Mouse (Mus musculus) neural tube, embryonic 12.5 days (tissue): ENCODE data around the gene Gm45717. TPM values are rescaled to one million over a fixed set of nuclear protein-coding genes. Genes with fewer than 3 reads are reported as not detected.
A peak's percentile ranks its signal among the peaks of the same experiment; 100 is the strongest.

Experiments used
- ATAC-seq: fragments of 200-750 bp; cut with Nextera tagmentation; 2 replicates; pipeline ENCODE4 v1.8.0; 2017; ENCODE audit warnings: low read depth, mild to moderate bottlenecking, moderate TSS enrichment, moderate library complexity; ENCODE audit not compliant: low FRiP score
- H3K27ac ChIP-seq: fragments of 300-500 bp; sonication (generic); 2 replicates; pipeline ENCODE4 v1.5.1; 2016
- H3K27me3 ChIP-seq: fragments of 300-500 bp; sonication (generic); replicated peaks from 2 replicates; pipeline ENCODE4 v1.6.1; 2016; ENCODE audit warnings: mild to moderate bottlenecking
- H3K36me3 ChIP-seq: fragments of 300-500 bp; sonication (generic); 2 replicates; pipeline ENCODE4 v1.6.1; 2016; ENCODE audit warnings: mild to moderate bottlenecking
- H3K4me1 ChIP-seq: fragments of 300-500 bp; sonication (generic); 2 replicates; pipeline ENCODE4 v1.6.1; 2016
- H3K4me2 ChIP-seq: fragments of 300-500 bp; sonication (generic); replicated peaks from 2 replicates; pipeline ENCODE4 v1.6.1; 2016; ENCODE audit warnings: mild to moderate bottlenecking
- H3K4me3 ChIP-seq: fragments of 300-500 bp; sonication (generic); 2 replicates; pipeline ENCODE4 v1.5.1; 2016
- H3K9ac ChIP-seq: fragments of 300-500 bp; sonication (generic); 2 replicates; pipeline ENCODE4 v1.6.1; 2016; ENCODE audit warnings: mild to moderate bottlenecking
- H3K9me3 ChIP-seq: fragments of 300-500 bp; sonication (generic); 2 replicates; pipeline ENCODE4 v1.6.1; 2016; ENCODE audit warnings: mild to moderate bottlenecking
- WGBS: fragments of 180-500 bp; shearing (Covaris S2); methylation state at CpG from one replicate; pipeline ENCODE4 v1.1.7; 2016; 5-methylcytosine and 5-hydroxymethylcytosine counted together
- polyA plus RNA-seq: library from polyadenylated mRNA; unstranded; fragments of >200 nt; fragmentation: Nextera tagmentation; extraction: Ambion mirVana; gene quantifications from 2 replicates; pipeline ENCODE4 v1.2.1, GENCODE M21; 2016

Gm45717 gene
- polyA plus RNA-seq, 1 experiment from 2014 or later: not detected

DNA sequence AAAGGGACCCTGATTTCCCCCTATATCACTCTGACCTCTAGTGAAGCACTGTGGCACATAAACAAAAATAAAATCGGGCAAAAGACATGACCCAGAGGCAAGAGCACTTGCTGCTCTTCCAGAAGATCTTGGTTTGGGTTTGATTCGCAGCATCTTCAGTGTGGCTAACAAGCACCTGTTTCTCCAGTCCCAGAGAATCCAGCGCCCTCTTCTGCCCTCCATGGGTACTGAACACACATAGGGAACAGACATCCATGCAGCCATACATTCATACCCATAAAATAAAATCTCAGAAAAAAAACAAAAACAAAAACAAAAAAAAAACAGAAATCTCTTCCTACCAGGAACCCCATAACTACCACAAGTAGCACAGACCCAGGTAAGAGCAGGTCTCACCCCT lies 17.3 kb downstream of the Gm45717 start:
- Histone ChIP-seq H3K4me2 (no peak overlapping the region), H3K9ac (no peak overlapping the region), H3K4me1 (peaks cover 12% of the 10 kb centered on the region; the same call in 1 of the 2 replicates), H3K27me3 (no peaks in the 10 kb centered on the region), H3K36me3 (no peaks in the 10 kb centered on the region), H3K27ac (no peak overlapping the region), H3K4me3 (no peak overlapping the region), H3K9me3 (no peaks in the 10 kb centered on the region)
- ATAC-seq: no peak
- WGBS: 47% methylated on average over 3 of the region's 3 CpGs

DNA sequence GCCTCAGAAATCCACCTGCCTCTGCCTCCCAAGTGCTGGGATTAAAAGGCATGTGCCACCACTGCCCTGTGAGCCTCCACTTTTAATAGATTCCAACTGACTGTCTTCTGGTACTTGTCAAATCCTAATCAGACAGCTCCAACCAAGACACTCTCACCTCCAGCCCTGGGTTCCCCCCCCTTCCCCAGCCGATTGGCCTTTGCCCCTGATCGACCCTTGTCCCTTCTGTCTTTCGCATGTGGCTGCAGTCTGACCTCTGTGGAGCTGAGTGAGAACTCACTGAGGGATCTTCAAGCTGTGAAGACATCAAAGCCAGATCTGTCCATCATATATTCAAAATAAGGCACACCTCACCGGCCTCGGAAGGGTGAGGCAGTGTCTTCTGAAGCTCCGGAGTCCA lies 28.6 kb downstream of the Gm45717 start:
- no peaks in the 10 kb centered on the region for H3K9me3 ChIP-seq
- H3K27ac ChIP-seq: no peak overlapping the region
- H3K27me3 ChIP-seq: peaks cover 36% of the 10 kb centered on the region
- no peak for ATAC-seq
- H3K4me1 ChIP-seq: peaks cover 10% of the 10 kb centered on the region
- H3K4me2 ChIP-seq: no peak overlapping the region
- no peak overlapping the region for H3K9ac ChIP-seq
- H3K36me3 ChIP-seq: no peaks in the 10 kb centered on the region
- H3K4me3 ChIP-seq: no peak overlapping the region
- 91% methylated on average over 6 of the region's 6 CpGs for WGBS

DNA sequence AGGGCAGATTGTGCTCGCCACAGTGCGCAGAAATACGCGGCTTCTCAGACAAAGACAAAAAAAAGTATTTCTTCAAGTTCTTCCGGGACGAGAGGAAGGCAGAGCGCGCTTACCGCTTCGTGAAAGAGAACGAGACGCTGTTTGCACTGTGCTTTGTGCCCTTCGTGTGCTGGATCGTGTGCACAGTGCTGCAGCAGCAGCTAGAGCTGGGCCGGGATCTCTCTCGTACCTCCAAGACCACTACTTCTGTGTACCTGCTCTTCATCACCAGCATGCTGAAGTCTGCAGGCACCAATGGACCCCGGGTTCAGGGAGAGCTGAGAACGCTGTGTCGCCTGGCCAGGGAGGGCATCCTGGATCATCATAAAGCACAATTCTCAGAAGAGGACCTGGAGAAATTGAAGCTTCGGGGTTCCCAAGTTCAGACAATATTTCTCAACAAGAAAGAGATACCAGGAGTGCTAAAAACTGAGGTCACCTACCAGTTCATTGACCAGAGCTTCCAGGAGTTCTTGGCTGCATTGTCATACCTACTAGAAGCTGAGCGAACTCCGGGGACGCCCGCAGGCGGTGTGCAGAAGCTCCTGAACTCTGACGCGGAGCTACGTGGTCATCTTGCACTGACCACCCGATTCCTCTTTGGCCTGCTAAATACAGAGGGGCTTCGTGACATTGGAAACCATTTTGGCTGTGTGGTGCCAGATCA lies 32.5 kb downstream of the Gm45717 start:
- Histone ChIP-seq H3K4me1 (peaks cover 14% of the 10 kb centered on the region), H3K27ac (no peak overlapping the region), H3K4me3 (peak overlapping the region; percentile 32), H3K9me3 (no peaks in the 10 kb centered on the region), H3K36me3 (no peaks in the 10 kb centered on the region), H3K9ac (no peak overlapping the region), H3K27me3 (peaks cover 70% of the 10 kb centered on the region), H3K4me2 (peak overlapping the region; percentile 82)
- 23% methylated on average over 30 of the region's 30 CpGs for WGBS
- ATAC-seq: no peak

DNA sequence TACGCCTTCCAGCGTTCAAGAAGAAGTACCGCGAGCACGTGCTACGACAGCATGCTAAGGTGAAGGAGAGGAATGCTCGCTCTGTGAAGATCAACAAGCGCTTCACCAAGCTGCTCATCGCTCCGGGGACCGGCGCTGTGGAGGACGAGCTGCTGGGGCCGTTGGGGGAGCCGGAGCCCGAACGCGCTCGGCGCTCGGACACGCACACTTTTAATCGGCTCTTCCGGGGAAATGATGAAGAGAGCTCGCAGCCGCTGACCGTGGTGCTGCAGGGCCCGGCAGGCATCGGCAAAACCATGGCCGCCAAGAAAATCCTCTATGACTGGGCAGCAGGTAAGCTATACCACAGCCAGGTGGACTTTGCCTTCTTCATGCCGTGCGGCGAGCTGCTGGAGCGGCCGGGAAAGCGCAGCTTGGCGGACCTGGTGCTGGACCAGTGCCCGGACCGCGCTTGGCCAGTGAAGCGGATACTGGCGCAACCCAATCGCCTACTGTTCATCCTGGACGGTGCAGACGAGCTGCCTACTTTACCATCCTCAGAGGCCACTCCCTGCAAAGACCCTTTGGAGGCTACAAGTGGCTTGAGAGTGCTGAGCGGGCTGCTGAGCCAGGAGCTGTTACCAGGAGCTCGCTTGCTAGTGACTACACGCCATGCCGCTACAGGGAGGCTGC lies 33.2 kb downstream of the Gm45717 start:
- H3K27me3 ChIP-seq: peaks cover 70% of the 10 kb centered on the region
- H3K9ac ChIP-seq: no peak overlapping the region
- peak; percentile 41; the same call in 1 of the 2 replicates for ATAC-seq
- under 1% methylated on average over 49 of the region's 49 CpGs for WGBS
- H3K27ac ChIP-seq: no peak overlapping the region
- peak overlapping the region; percentile 82 for H3K4me2 ChIP-seq
- H3K9me3 ChIP-seq: no peaks in the 10 kb centered on the region
- no peaks in the 10 kb centered on the region for H3K36me3 ChIP-seq
- H3K4me3 ChIP-seq: peak overlapping the region; percentile 32
- peaks cover 14% of the 10 kb centered on the region for H3K4me1 ChIP-seq

DNA sequence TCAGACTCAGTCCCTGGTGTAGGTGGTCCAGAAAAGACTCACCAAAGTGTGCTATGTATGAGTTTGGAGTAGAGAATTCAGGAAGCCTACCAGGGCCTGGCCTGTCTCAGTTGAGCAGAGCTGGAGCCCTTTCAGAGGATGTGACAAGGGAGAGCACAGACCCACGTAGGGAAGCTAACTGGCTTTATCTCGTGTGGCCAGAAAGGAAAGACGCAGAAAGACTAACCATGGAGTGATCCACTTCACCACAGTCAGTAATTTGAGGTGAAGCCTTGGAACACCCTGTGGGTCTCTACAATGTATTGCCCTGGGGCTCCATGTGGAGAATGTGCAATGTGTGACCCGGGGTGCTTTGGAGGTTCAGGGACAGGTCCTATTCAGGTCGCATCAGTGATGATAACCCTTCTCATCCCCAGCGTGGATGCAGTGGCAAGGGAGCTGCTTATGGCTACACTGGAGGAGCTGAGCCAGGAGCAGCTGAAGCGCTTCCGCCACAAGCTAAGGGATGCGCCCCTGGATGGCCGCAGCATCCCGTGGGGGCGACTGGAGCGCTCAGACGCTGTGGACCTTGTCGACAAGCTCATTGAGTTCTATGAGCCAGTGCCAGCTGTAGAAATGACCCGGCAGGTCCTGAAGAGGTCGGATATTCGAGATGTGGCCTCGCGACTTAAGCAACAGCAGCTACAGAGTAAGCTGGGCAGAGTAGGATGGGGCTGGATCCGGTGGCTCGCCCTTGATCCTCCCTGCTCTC lies 34.3 kb downstream of the Gm45717 start:
- Histone ChIP-seq H3K9me3 (no peaks in the 10 kb centered on the region), H3K36me3 (no peaks in the 10 kb centered on the region), H3K27me3 (peaks cover 70% of the 10 kb centered on the region), H3K4me1 (peaks cover 14% of the 10 kb centered on the region), H3K9ac (no peak overlapping the region), H3K27ac (no peak overlapping the region), H3K4me3 (no peak overlapping the region), H3K4me2 (no peak overlapping the region)
- ATAC-seq: no peak
- WGBS: 27% methylated on average over 22 of the region's 22 CpGs

DNA sequence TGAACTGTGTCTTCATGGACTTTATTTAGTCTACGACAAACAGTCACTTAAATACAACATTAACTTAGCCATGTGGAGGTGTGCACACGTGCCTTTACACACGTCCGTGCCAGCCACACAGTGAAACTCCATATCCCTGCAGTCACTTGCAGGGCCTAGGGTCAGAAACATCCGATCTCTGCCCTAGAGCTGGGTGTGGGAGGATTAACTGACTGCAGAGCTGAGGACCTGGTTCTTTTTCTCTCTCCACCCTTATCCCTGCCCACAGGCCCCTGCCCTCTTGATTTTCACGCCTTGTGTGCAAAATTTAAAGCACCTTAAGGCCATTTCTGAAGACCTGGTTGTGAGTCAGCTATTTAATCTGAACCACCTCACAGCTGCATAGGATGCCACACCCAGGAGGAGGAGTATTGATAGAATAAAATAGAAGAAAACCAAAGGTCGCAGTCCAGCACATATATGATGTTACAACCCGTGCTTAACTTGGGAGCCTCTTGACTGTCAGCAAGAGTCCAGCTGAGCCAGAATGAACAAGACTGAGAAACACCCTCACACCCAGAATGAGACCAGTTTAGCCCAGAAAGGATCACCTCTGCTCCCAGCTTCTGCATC lies 35.2 kb downstream of the Gm45717 start, which contains the start of gene Nlrp6:
Nlrp6 (plus strand) TSS at position 485 of the 612 bp plus-strand sequence.
- Histone ChIP-seq H3K27ac (no peak within 1 kb of the TSS), H3K4me2 (no peak within 1 kb of the TSS), H3K36me3 (no peaks in the 10 kb centered on the region), H3K4me1 (peaks cover 14% of the 10 kb centered on the region), H3K9ac (no peak within 1 kb of the TSS), H3K4me3 (no peak within 1 kb of the TSS), H3K9me3 (no peaks in the 10 kb centered on the region), H3K27me3 (peaks cover 65% of the 10 kb centered on the region)
- ATAC-seq: no peak
- 81% methylated on average over 8 of the region's 8 CpGs for WGBS

DNA sequence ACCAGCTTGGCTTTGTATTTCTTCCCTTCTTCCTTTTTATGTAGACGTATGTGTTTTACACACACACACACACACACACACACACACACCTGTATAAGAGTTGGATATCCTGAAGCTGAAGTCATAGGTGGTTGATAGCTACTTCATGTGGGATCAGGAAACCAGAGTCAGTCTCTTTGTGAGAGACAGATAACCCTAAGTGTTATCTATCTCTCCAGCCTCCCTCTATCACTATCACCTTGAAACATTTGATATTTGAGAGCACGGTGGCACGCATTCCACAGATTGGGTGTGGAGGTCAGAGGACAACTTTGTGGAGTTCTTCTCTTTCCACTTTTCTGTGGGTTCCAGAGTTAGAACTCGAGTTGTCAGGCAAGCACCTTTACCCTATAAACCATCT lies 35.8 kb downstream of the Gm45717 start:
- Histone ChIP-seq H3K27me3 (peaks cover 60% of the 10 kb centered on the region), H3K9ac (no peak overlapping the region), H3K4me2 (no peak overlapping the region), H3K4me3 (no peak overlapping the region), H3K4me1 (peaks cover 14% of the 10 kb centered on the region), H3K9me3 (no peaks in the 10 kb centered on the region), H3K27ac (no peak overlapping the region), H3K36me3 (no peaks in the 10 kb centered on the region)
- ATAC-seq: no peak
- 77% methylated on average over 4 of the region's 4 CpGs for WGBS

DNA sequence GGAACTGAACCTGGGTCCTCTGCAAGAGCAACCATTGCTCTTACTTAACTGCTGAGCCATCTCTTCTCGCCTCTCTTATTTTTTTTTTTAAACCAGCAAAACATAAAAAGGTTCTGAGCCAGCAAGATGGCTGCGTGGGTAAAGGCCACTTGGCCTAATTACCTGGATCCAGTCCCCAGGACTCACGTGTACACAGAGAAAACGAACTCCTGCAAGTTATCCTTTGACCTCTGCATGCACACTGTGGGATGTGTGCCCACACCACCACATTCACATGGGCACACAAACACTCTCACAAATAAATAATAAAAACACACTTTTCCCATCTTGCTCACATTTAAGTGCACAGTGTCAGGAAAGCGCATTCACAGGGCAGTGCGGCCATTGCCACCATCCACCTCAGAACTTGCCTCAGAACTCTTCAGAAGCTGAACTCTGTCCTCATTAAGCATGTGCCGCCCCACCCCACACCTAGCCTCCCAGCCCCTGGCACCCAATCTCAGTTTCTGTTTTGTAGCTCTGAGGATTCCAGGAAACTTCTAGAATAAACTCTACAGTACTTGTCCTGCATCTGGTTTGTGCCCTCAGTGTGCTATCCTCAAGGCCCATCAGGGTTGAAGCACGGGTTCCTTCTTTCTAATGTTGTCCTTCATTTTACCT lies 41.6 kb downstream of the Gm45717 start:
- no peaks in the 10 kb centered on the region for H3K36me3 ChIP-seq
- H3K4me3 ChIP-seq: no peak overlapping the region
- no peak overlapping the region for H3K27ac ChIP-seq
- ATAC-seq: no peak
- H3K9ac ChIP-seq: no peak overlapping the region
- H3K9me3 ChIP-seq: no peaks in the 10 kb centered on the region
- WGBS: 90% methylated on average over 8 of the region's 8 CpGs
- peaks cover 3% of the 10 kb centered on the region; the same call in 1 of the 2 replicates for H3K27me3 ChIP-seq
- H3K4me1 ChIP-seq: no peaks in the 10 kb centered on the region
- no peak overlapping the region for H3K4me2 ChIP-seq

DNA sequence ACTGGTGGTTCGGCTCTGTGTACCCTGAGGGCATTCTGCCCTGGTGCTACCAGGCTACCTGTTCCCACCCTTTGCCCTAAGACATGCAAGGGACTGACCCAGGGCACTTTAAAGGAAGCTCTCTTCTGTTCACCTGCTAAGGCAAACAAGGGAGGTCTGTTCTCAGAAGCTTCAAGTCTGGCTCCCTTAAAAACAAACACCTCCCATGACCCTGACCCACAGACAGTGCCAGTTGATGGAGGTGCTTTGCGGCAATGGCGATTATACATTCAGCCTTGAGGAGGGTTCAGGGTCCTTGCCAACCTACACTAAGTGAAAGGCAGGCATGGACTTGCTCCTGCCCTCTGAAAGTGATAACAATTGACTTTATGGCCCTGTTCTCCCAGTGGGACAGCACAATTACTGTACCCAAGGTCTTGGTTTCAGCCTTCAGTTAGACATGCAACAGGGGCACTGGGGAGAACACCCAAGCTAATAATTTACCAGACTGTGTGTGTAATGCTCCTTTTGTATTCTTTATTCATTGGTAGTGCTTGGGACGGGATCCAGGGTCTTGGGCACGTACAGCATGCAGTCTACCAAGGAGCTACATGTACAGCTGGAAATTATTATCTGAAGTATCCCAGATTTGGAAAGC lies 42.8 kb downstream of the Gm45717 start:
- Histone ChIP-seq H3K9ac (no peak overlapping the region), H3K4me2 (no peak overlapping the region), H3K4me1 (peaks cover 4% of the 10 kb centered on the region; the same call in 1 of the 2 replicates), H3K36me3 (no peaks in the 10 kb centered on the region), H3K27me3 (no peaks in the 10 kb centered on the region), H3K27ac (no peak overlapping the region), H3K4me3 (no peak overlapping the region), H3K9me3 (no peaks in the 10 kb centered on the region)
- no peak for ATAC-seq
- 55% methylated on average over 5 of the region's 5 CpGs for WGBS

DNA sequence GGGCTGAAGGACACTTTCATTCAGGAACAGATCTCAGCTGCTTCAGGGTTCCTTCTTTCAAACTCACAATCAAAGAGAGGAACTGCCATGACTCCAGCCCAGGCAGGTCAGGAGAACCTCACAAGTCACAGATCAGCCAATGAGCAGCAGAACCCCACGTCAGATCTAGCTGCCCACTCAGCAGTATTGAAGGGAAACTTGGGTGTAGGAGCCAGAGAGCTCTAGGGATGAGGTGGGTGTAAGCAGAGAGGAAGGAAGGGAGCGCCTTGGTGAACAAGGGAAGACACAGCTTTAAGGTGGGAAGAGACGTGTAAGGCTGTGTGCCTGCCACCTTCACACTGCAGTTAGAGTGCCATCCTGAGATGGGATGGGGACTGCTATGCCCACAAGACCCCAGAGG lies 43.4 kb downstream of the Gm45717 start:
- WGBS: 64% methylated on average over 3 of the region's 3 CpGs

DNA sequence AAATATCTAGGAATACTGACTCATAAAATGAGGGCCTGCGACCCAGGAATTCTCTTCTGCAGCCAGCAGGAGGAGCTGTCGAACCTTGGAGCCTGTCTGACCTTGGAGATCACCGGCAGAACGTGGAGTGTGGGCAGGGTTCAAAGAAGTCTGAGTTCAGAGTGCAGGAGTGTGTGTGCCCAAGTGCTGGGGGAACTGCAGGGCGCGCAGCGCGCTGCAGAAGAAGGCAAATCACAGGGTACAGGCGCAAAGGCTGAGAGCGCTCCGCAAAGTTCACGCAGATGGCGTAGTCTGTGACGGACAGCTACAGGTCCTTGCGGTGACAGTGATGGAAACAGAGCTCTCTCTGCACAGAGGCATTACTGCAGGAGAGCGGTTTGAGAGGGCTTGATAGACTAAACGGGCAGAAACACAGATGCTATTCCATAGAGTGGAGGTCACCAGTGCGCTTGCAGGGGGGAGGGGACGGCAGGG lies 47.1 kb downstream of the Gm45717 start:
- Histone ChIP-seq H3K36me3 (no peaks in the 10 kb centered on the region), H3K27me3 (no peaks in the 10 kb centered on the region), H3K4me2 (peak overlapping the region; percentile 69), H3K27ac (no peak overlapping the region), H3K9ac (no peak overlapping the region), H3K9me3 (no peaks in the 10 kb centered on the region), H3K4me3 (peak overlapping the region; percentile 27), H3K4me1 (peaks cover 4% of the 10 kb centered on the region; the same call in 1 of the 2 replicates)
- 1% methylated on average over 19 of the region's 19 CpGs for WGBS
- ATAC-seq: peak; percentile 48; the same call in 1 of the 2 replicates

More for the DNA sequence above, 43.4 kb downstream of the Gm45717 start:
- Histone ChIP-seq H3K9ac (no peak overlapping the region), H3K4me2 (no peak overlapping the region), H3K9me3 (no peaks in the 10 kb centered on the region), H3K4me3 (no peak overlapping the region), H3K4me1 (peaks cover 4% of the 10 kb centered on the region; the same call in 1 of the 2 replicates), H3K27ac (no peak overlapping the region), H3K36me3 (no peaks in the 10 kb centered on the region), H3K27me3 (no peaks in the 10 kb centered on the region)
- ATAC-seq: no peak
